Mouse (Mus musculus) cortical plate, adult 2 months (tissue): Measurements from ENCODE around the gene Atp5e. TPM values are rescaled to one million over a fixed set of nuclear protein-coding genes. Genes with fewer than 3 reads are reported as not detected.

Source experiments
- H3K27ac ChIP-seq: fragments of 200-500 bp; 2 replicates; pipeline ENCODE4 v1.5.1; 2012; ENCODE audit warnings: low read length, control low read depth, inconsistent platforms; ENCODE audit not compliant: insufficient read depth
- H3K4me1 ChIP-seq: fragments of 200-500 bp; 2 replicates; pipeline ENCODE4 v1.6.1; 2011; ENCODE audit warnings: low read length; ENCODE audit not compliant: control insufficient read depth, insufficient read depth
- H3K4me3 ChIP-seq: fragments of 200-500 bp; 2 replicates; pipeline ENCODE4 v1.5.1; 2011; ENCODE audit warnings: mild to moderate bottlenecking, low read length, control low read depth; ENCODE audit not compliant: insufficient read depth
- CTCF ChIP-seq: fragments of 200-500 bp; IDR thresholded peaks from 2 replicates; pipeline ENCODE4 v1.5.1; 2011; ENCODE audit warnings: mild to moderate bottlenecking, control low read depth, low read length; ENCODE audit not compliant: insufficient read depth; ENCODE audit errors: extremely low read depth
- POLR2A ChIP-seq: fragments of 200-500 bp; IDR thresholded peaks from 2 replicates; pipeline ENCODE4 v1.6.1; 2011; ENCODE audit warnings: mild to moderate bottlenecking, low read length, control low read depth; ENCODE audit not compliant: insufficient read depth; ENCODE audit errors: extremely low read depth
- polyA plus RNA-seq: library from polyadenylated mRNA; depleted of rRNA; stranded (reverse); fragments of >200 nt; gene quantifications from 2 replicates; pipeline ENCODE4 v1.2.3, GENCODE M21; 2012

The Atp5e gene
- polyA plus RNA-seq, 1 experiment, result 599 TPM

GRCm38 (mm10) chr2:174439450-174439838, 24.5 kb downstream of the Atp5e start:
- Histone ChIP-seq H3K4me1 (no peaks in the 10 kb centered on the region), H3K4me3 (no peak overlapping the region; the same call in 1 of the 2 replicates), H3K27ac (no peak overlapping the region)
- TF ChIP-seq CTCF (no peak), POLR2A (no peak)

- TF ChIP-seq POLR2A, result no peak
- TF ChIP-seq CTCF, result no peak
- H3K4me1 ChIP-seq, result no peaks in the 10 kb centered on the region
- peak within 1 kb of the TSS; percentile 68 for H3K4me3 ChIP-seq
- H3K27ac ChIP-seq, result peak within 1 kb of the TSS; percentile 3; the same call in 1 of the 2 replicates
These were observed 25.0 kb downstream of the Atp5e start, which contains the start of gene Ctsz for GRCm38 (mm10) chr2:174438737-174439449. TSS of gene Ctsz (minus strand) at chr2:174439039.

- TF ChIP-seq CTCF, result no peak
- no peak for TF ChIP-seq POLR2A
- H3K4me3 ChIP-seq, result peak overlapping the region; percentile 68
- H3K27ac ChIP-seq, result peak overlapping the region; percentile 3; the same call in 1 of the 2 replicates
- no peaks in the 10 kb centered on the region for H3K4me1 ChIP-seq
These were observed 25.7 kb downstream of the Atp5e start for GRCm38 (mm10) chr2:174438181-174438580.

DNA sequence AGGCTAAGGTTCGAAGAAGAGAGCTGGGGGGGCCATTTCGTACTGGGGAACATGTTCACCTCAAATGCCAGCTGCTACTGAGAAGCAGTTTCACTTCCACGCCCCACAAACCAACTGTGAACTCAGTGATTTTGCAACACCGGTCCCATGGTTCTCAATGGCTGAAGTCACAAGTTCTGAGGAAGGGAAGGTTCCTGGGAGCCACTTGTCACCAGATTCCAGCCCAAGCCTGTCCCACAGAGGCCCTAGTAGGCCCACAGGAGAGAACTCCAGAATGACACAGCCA, 26.3 kb downstream of the Atp5e start:
- H3K27ac ChIP-seq, result peak overlapping the region; percentile 3; the same call in 1 of the 2 replicates
- no peak for TF ChIP-seq POLR2A
- TF ChIP-seq CTCF, result no peak
- H3K4me3 ChIP-seq, result no peak overlapping the region
- H3K4me1 ChIP-seq, result no peaks in the 10 kb centered on the region

GRCm38 (mm10) chr2:174436916-174437696, 26.8 kb downstream of the Atp5e start:
- H3K27ac ChIP-seq, result no peak overlapping the region
- H3K4me3 ChIP-seq, result no peak overlapping the region
- TF ChIP-seq CTCF (no peak), POLR2A (no peak)
- no peaks in the 10 kb centered on the region for H3K4me1 ChIP-seq

DNA sequence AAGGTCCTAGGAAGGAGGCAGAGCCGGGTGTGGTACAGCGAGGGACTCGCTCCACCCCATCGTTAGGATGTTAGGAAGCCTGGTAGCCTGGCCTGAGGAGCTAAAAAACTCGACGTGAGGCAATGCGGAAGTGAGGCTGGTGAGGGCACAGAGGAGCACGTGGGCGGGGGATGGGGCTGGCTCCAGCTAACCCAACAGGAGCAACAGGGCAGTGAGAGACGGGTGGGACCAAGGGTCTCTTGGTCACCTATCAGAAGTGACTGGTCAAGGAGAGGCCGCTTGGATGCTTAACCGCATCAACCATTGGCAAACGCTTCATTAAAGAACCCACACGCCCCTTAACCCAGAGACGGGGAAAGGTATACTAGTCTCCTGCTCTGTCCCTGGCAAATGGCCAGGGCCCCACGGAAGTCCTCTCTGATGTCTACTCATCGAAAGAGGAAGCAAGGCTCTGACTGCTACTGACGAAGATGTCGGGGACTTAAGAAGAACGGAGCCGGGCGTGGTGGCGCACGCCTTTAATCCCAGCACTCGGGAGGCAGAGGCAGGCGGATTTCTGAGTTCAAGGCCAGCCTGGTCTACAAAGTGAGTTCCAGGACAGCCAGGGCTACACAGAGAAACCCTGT, 27.7 kb downstream of the Atp5e start:
- H3K27ac ChIP-seq, result no peak overlapping the region
- TF ChIP-seq CTCF (no peak), POLR2A (no peak)
- H3K4me3 ChIP-seq, result no peak overlapping the region
- H3K4me1 ChIP-seq, result no peaks in the 10 kb centered on the region

- no peak overlapping the region for H3K4me3 ChIP-seq
- no peak for TF ChIP-seq POLR2A
- TF ChIP-seq CTCF, result no peak
- H3K27ac ChIP-seq, result no peak overlapping the region
- H3K4me1 ChIP-seq, result no peaks in the 10 kb centered on the region
These were observed 29.0 kb downstream of the Atp5e start for GRCm38 (mm10) chr2:174434943-174435342.

- no peak overlapping the region for H3K4me3 ChIP-seq
- TF ChIP-seq POLR2A (no peak), CTCF (no peak)
These were observed 34.8 kb downstream of the Atp5e start for GRCm38 (mm10) chr2:174428996-174429591.

DNA sequence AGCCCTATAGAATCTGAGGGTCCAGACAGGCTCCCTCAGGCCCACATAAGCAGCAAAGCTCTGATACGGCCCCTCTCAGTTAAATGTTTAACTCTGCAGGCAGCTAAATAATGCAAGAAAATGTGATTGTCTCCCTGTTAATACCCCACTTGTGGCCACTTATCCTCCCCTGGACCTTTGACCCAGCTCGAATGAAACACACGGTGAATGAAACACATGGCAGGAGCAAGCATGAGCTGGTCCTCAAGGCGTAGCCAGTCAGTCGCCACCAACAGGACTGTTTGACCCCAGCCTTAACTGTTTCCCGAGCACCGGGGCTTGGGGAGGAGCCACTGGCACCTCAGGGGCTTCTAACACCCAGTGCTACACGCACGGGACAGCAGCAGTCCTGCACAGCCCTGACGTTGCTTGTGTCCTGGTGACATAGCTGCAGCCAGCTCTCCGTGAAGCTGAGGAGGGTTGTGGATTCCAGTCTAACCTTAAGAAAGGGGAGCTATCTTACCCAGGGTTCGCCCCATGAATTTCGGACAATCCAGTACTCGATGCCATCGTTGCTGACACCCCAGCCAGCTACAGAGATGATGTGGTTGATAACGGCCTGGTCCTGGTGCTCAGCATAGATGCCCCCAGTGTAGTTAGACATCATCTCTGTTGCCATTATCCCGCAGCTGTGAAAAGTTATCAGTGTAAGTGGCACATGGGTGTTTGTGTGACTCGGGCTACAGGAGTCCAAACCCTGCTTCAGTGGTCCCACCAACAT, 35.6 kb downstream of the Atp5e start:
- TF ChIP-seq POLR2A, result no peak
- no peak for TF ChIP-seq CTCF
- Histone ChIP-seq H3K4me1 (no peaks in the 10 kb centered on the region), H3K4me3 (no peak overlapping the region), H3K27ac (no peak overlapping the region)

More at GRCm38 (mm10) chr2:174428996-174429591, 34.8 kb downstream of the Atp5e start:
- no peaks in the 10 kb centered on the region for H3K4me1 ChIP-seq
- no peak overlapping the region for H3K27ac ChIP-seq
